Mouse (Mus musculus) embryonic facial prominence, embryonic 11.5 days (tissue): ENCODE results near the gene Arpp21. TPM values are rescaled to one million over a fixed set of nuclear protein-coding genes. Genes with fewer than 3 reads are reported as not detected.

Experiments
- ATAC-seq: fragments of 200-750 bp; cut with Nextera tagmentation; replicated peaks from 2 replicates; pipeline ENCODE4 v1.8.0; 2017; ENCODE audit warnings: low read depth; ENCODE audit not compliant: insufficient number of reproducible peaks, low FRiP score, low TSS enrichment
- DNase-seq: peaks from one replicate; pipeline ENCODE4 v3.0.0-alpha.2; 2015; ENCODE audit warnings: low spot score
- H3K27ac ChIP-seq: fragments of 300-500 bp; sonication (generic); replicated peaks from 2 replicates; pipeline ENCODE4 v1.5.1; 2014; ENCODE audit warnings: mild to moderate bottlenecking, low read depth, low read length, control low read depth
- H3K27me3 ChIP-seq: fragments of 300-500 bp; sonication (generic); 2 replicates; pipeline ENCODE4 v1.6.1; 2014; ENCODE audit warnings: mild to moderate bottlenecking, low read length, moderate library complexity, mixed read lengths; ENCODE audit not compliant: control insufficient read depth, insufficient read depth
- H3K36me3 ChIP-seq: fragments of 300-500 bp; sonication (generic); replicated peaks from 2 replicates; pipeline ENCODE4 v1.6.1; 2014; ENCODE audit warnings: low read depth, mild to moderate bottlenecking, low read length, moderate library complexity, mixed read lengths; ENCODE audit not compliant: control insufficient read depth, insufficient read depth
- H3K4me1 ChIP-seq: fragments of 300-500 bp; sonication (generic); 2 replicates; pipeline ENCODE4 v1.6.1; 2014; ENCODE audit warnings: low read length, mixed read lengths; ENCODE audit not compliant: control insufficient read depth, insufficient read depth
- H3K4me2 ChIP-seq: fragments of 300-500 bp; sonication (generic); 2 replicates; pipeline ENCODE4 v1.6.1; 2014; ENCODE audit warnings: low read depth, mild to moderate bottlenecking, control low read depth, low read length, moderate library complexity
- H3K4me3 ChIP-seq: fragments of 300-500 bp; sonication (generic); 2 replicates; pipeline ENCODE4 v1.5.1; 2014; ENCODE audit warnings: low read depth, low read length, control low read depth
- H3K9ac ChIP-seq: fragments of 300-500 bp; sonication (generic); replicated peaks from 2 replicates; pipeline ENCODE4 v1.6.1; 2014; ENCODE audit warnings: mild to moderate bottlenecking, control low read depth, low read length
- H3K9me3 ChIP-seq: fragments of 300-500 bp; sonication (generic); replicated peaks from 2 replicates; pipeline ENCODE4 v1.6.1; 2016; ENCODE audit warnings: mild to moderate bottlenecking, low read length, inconsistent platforms, mixed read lengths; ENCODE audit not compliant: control insufficient read depth
- WGBS: fragments of 180-500 bp; shearing (Covaris S2); extraction: QIAGEN DNeasy Blood & Tissue Kit; methylation state at CpG from one replicate; pipeline ENCODE4 v1.1.7; 2014; 5-methylcytosine and 5-hydroxymethylcytosine counted together
- polyA plus RNA-seq: library from polyadenylated mRNA; unstranded; fragments of >200 nt; fragmentation: Nextera tagmentation; extraction: Ambion mirVana; gene quantifications from 2 replicates; pipeline ENCODE4 v1.2.1, GENCODE M21; 2014

The Arpp21 gene
- polyA plus RNA-seq, 1 experiment from 2014 or later, result 3.1 TPM

DNA sequence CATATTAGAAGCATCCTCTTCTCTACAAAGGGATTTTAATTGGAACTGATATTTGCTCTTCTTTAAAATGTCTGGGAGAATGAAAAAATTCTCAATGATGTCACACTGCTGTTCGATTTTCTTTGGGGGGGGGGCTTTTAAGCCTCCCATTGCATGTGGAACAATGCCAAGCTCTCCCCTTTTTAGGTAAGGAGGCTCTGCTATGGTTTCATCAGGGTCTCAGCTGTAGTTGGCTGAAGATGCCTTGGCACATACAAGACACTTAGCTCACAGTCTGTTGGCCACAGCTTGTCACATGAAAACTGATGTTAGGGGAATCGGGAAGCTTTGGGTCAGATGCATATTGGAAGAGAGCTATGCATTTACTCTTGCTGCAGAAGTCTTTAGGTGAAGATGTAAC lies 20.2 kb upstream of the Arpp21 start:
- Histone ChIP-seq H3K4me1 (no peaks in the 10 kb centered on the region), H3K4me2 (no peak overlapping the region), H3K27ac (no peak overlapping the region), H3K27me3 (no peaks in the 10 kb centered on the region), H3K4me3 (no peak overlapping the region), H3K9me3 (no peaks in the 10 kb centered on the region), H3K36me3 (no peaks in the 10 kb centered on the region), H3K9ac (no peak overlapping the region)
- no peak for DNase-seq
- 75% methylated on average over 2 of the region's 2 CpGs for WGBS
- ATAC-seq, result no peak

DNA sequence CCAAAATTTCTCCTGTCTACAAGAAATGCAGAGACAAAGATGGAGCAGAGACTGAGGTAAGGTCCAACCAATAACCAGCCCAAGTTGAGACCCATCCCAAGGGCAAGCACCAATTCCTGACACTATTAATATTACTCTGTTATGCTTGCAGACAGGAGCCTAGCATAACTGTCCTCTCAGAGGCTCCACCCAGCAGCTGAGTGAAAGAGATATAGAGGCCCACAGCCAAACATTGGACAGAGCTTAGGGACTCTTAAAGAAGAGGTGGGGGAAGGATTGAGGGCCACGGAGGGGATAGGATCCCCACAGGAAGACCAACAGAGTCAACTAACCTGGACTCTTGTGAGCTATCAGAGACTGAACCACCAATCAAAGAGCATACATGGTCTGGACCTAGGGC lies 18.0 kb upstream of the Arpp21 start:
- Histone ChIP-seq H3K36me3 (no peaks in the 10 kb centered on the region), H3K9ac (no peak overlapping the region), H3K4me3 (no peak overlapping the region), H3K27me3 (no peaks in the 10 kb centered on the region), H3K27ac (no peak overlapping the region), H3K4me1 (no peaks in the 10 kb centered on the region), H3K9me3 (no peaks in the 10 kb centered on the region), H3K4me2 (no peak overlapping the region)
- WGBS, result 85% methylated on average over 1 of the region's 1 CpGs
- no peak for DNase-seq
- no peak for ATAC-seq

DNA sequence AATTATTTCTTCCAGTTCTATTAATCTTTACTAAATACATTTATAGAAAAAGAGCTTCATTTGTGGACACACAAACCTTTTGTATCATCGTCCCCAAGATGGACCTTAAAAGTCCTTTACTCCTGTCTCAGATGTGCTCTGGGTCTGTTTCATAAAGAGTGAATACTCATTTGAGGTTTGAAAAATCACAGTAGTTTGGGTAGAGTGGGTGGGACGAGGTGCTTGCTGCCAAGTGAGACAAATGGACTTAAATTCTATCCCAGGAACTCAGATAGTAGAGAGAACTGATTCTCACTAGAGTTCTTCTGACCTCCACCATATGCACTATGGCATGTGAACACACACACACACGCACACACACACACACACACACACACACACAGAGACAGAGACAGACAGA lies 16.1 kb upstream of the Arpp21 start:
- no peak for DNase-seq
- no peaks in the 10 kb centered on the region for H3K36me3 ChIP-seq
- H3K4me1 ChIP-seq, result no peaks in the 10 kb centered on the region
- no peak overlapping the region for H3K4me2 ChIP-seq
- no peaks in the 10 kb centered on the region for H3K9me3 ChIP-seq
- H3K27me3 ChIP-seq, result no peaks in the 10 kb centered on the region
- no peak overlapping the region for H3K9ac ChIP-seq
- no peak for ATAC-seq
- H3K27ac ChIP-seq, result no peak overlapping the region
- 82% methylated on average over 3 of the region's 3 CpGs for WGBS
- H3K4me3 ChIP-seq, result no peak overlapping the region

DNA sequence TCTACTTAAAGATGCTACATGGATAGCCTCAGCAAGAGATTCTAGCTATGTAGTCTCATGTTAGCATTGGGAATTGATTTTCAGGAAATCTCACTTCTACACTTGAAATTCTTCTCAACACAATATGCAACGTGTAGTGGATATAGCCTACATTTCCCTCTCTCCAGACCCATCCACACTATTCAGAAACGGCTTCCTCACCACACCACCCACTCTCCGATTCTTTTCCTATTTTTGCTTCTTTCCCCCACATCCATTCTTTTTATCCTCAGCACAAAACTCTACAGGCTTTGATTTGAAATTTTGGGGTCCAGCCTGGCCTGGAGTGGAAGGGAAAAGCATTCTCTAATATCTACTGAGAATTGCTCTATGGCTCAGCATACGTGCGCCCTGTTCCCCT lies 15.6 kb upstream of the Arpp21 start:
- H3K36me3 ChIP-seq, result no peaks in the 10 kb centered on the region
- H3K4me1 ChIP-seq, result no peaks in the 10 kb centered on the region
- ATAC-seq (no peak), DNase-seq (no peak)
- H3K9ac ChIP-seq, result no peak overlapping the region
- H3K4me2 ChIP-seq, result no peak overlapping the region
- H3K27me3 ChIP-seq, result no peaks in the 10 kb centered on the region
- no peak overlapping the region for H3K4me3 ChIP-seq
- H3K9me3 ChIP-seq, result no peaks in the 10 kb centered on the region
- 88% methylated on average over 5 of the region's 5 CpGs for WGBS
- no peak overlapping the region for H3K27ac ChIP-seq

DNA sequence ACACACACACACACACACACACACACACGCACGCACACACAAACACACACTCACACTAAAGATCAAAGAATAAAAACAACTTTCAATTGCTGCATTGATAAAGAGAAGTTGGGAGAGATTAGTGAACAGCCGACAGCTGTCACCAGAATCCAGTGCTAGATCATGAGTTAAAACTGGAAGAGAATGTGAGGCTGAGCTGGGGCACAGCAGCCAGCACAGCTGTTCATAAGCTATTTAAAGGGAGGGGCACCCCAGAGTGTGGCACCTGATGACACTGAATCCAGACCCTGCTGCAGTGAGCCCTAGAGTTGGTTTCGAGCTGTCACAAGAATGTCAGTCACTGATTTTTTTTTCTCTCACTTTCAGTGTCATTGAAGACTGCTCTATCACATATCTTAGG lies 14.0 kb upstream of the Arpp21 start:
- 88% methylated on average over 4 of the region's 4 CpGs for WGBS
- DNase-seq, result no peak
- no peak for ATAC-seq
- no peaks in the 10 kb centered on the region for H3K9me3 ChIP-seq
- no peaks in the 10 kb centered on the region for H3K27me3 ChIP-seq
- no peak overlapping the region for H3K9ac ChIP-seq
- H3K4me3 ChIP-seq, result no peak overlapping the region
- no peak overlapping the region for H3K27ac ChIP-seq
- H3K36me3 ChIP-seq, result no peaks in the 10 kb centered on the region
- no peak overlapping the region for H3K4me2 ChIP-seq
- H3K4me1 ChIP-seq, result no peaks in the 10 kb centered on the region

DNA sequence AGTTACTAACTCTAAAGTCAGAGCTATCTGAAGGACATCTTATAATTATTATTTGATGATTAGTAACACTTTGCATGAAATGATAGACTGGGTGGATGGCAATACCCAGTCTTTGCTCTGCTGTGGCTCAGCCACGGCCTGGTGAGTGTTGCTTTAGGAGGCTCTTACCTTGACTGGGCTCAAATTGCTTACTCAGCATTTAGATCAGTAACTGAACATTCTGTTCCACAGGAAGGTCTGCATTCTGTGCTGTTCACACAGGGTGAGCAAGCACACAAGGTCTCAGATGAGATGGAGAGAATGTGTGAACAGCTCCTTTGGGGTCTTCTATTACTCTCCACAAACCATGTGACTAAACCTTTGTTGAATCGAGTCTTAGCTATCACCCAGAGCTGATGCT lies 11.4 kb upstream of the Arpp21 start:
- H3K27ac ChIP-seq, result no peak overlapping the region
- H3K9ac ChIP-seq, result no peak overlapping the region
- WGBS, result 81% methylated on average over 2 of the region's 2 CpGs
- no peak for ATAC-seq
- no peak for DNase-seq
- H3K9me3 ChIP-seq, result no peaks in the 10 kb centered on the region
- H3K27me3 ChIP-seq, result no peaks in the 10 kb centered on the region
- H3K4me3 ChIP-seq, result no peak overlapping the region
- H3K36me3 ChIP-seq, result no peaks in the 10 kb centered on the region
- no peaks in the 10 kb centered on the region for H3K4me1 ChIP-seq
- no peak overlapping the region for H3K4me2 ChIP-seq

DNA sequence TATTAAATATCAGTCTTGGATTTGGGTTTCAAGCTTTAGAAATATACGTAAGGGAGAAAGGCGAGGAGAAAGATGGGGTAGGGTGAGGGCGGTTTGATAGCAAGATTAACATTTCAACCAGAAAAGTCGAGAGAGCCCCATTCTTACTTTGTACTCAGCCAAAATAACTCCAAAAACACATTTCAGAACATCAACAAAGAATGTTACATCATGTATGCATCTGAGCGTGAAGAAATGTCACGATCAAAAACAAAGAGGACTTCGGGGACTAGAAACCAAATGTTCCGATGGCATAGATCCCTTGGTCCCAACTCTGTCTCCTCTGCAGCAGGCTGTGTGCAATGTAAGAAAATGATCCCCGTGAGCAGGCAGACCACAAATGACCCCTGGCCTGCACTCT lies 2.4 kb upstream of the Arpp21 start:
- Histone ChIP-seq H3K36me3 (no peaks in the 10 kb centered on the region), H3K9ac (no peak overlapping the region), H3K27ac (no peak overlapping the region), H3K9me3 (no peaks in the 10 kb centered on the region), H3K4me1 (peaks cover 3% of the 10 kb centered on the region), H3K27me3 (peaks cover 24% of the 10 kb centered on the region), H3K4me2 (no peak overlapping the region), H3K4me3 (no peak overlapping the region)
- ATAC-seq (no peak), DNase-seq (no peak)
- WGBS, result 79% methylated on average over 9 of the region's 9 CpGs

DNA sequence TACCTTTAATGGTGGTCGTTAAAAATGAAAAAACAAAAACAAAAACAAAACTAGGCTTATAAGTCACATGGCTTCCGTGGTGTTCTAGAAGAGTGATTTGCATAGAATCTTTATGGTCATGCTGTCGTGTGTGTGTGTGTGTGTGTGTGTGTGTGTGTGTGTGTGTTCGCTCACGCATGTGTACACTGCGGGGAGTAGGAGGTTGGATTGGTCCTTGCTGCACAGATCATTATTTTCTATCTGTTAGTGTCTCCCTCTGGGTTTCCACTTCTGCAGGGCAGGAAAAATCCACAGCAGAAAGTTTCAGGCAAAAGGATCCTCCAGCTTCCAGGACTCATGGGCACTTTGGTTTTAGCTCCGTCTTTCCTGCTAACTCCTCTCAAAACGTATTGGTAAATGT lies 813 bp upstream of the Arpp21 start:
- H3K27me3 ChIP-seq, result peaks cover 26% of the 10 kb centered on the region
- H3K9me3 ChIP-seq, result no peaks in the 10 kb centered on the region
- no peak overlapping the region for H3K27ac ChIP-seq
- H3K4me2 ChIP-seq, result no peak overlapping the region
- WGBS, result 88% methylated on average over 8 of the region's 8 CpGs
- H3K4me1 ChIP-seq, result peaks cover 3% of the 10 kb centered on the region
- ATAC-seq (no peak), DNase-seq (no peak)
- no peak overlapping the region for H3K4me3 ChIP-seq
- no peak overlapping the region for H3K9ac ChIP-seq
- H3K36me3 ChIP-seq, result no peaks in the 10 kb centered on the region
